Mouse (Mus musculus): ENCODE data around the gene Ptpn5. TPM values are rescaled to one million over a fixed set of nuclear protein-coding genes. Genes with fewer than 3 reads are reported as not detected.

Ptpn5 gene
- polyA plus RNA-seq (2017; shearing (Covaris generic)): 17.2 TPM

DNA sequence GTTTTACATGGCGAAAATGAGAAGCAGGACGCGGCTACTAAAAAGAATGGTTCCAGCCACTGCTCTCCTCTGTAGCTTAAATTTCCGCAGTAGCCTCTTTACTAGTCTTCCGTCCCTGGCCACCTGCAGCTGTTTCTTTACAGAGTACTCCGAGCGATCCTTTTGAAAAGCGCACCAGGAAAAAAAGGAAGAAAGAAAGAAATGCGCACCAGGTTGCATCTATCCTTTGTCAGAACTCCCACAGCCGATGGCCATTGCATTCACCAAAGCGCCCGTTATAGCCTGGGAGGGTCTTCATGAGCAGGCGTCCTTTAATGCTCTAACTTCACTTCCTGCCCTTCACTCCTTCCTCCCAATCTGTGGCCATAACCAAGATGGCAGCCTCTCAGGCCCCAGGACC, at the start of gene Ptpn5:
TSS of gene Ptpn5 (minus strand) at position 354 of the 400 bp plus-strand sequence.

GRCm38 (mm10) chr7:47050366-47050765, 83.1 kb downstream of the Ptpn5 start, which contains the start of gene Tmem86a:
Gene Tmem86a, plus strand, starts transcription at chr7:47050601.

Other genes starting within 250 kb of the Ptpn5 start
- gene Tsg101, start 213.7 kb downstream of the Ptpn5 start, polyA plus RNA-seq (2017; shearing (Covaris generic)): 135 TPM
- 8.7 TPM for gene Uevld, start 175.2 kb downstream of the Ptpn5 start, polyA plus RNA-seq (2017; shearing (Covaris generic))
- not detected for gene Gm9999, start 150.1 kb downstream of the Ptpn5 start, polyA plus RNA-seq (2017; shearing (Covaris generic))
- gene Spty2d1, start 125.3 kb downstream of the Ptpn5 start, polyA plus RNA-seq (2017; shearing (Covaris generic)): 56.5 TPM
- 6.8 TPM for gene Tmem86a, start 83.1 kb downstream of the Ptpn5 start, polyA plus RNA-seq (2017; shearing (Covaris generic))
- gene Mrgpra6, start 71.2 kb upstream of the Ptpn5 start, polyA plus RNA-seq (2017; shearing (Covaris generic)): not detected
- gene Mrgpra9, start 119.2 kb upstream of the Ptpn5 start, polyA plus RNA-seq (2017; shearing (Covaris generic)): not detected
- gene Mrgpra1, start 220.6 kb upstream of the Ptpn5 start, polyA plus RNA-seq (2017; shearing (Covaris generic)): not detected

Data from CD4-positive, CD25-positive, alpha-beta regulatory T cell, adult 9 weeks (primary cell).